Mouse (Mus musculus) kidney, postnatal 14 days (tissue): ENCODE results near the gene Foxi3.

Experiments used
- DNase-seq: peaks from one replicate; pipeline ENCODE4 v3.0.0; 2022; ENCODE audit warnings: mixed read lengths

Gene Foxi3

GRCm38 (mm10) chr6:70956285-70956912 is at the start of gene Foxi3:
Gene Foxi3, plus strand, starts transcription at chr6:70956531.
- peak; percentile 63 for DNase-seq

- DNase-seq = no peak
Observed at GRCm38 (mm10) chr6:70909572-70909971, 46.8 kb upstream of the Foxi3 start.

- DNase-seq = no peak
Observed at GRCm38 (mm10) chr6:70910285-70910684, 46.0 kb upstream of the Foxi3 start.

GRCm38 (mm10) chr6:70911668-70912395 is 44.5 kb upstream of the Foxi3 start:
- DNase-seq = peak; percentile 8

GRCm38 (mm10) chr6:70912396-70912765 is 44.0 kb upstream of the Foxi3 start:
- no peak for DNase-seq

GRCm38 (mm10) chr6:70918827-70919226 is 37.5 kb upstream of the Foxi3 start, which contains the start of gene Tex37:
Gene Tex37, minus strand, starts transcription at chr6:70918927.
- DNase-seq = no peak

GRCm38 (mm10) chr6:70921274-70922074 is 34.9 kb upstream of the Foxi3 start:
- DNase-seq = peak; percentile 43

GRCm38 (mm10) chr6:70931801-70932200 is 24.5 kb upstream of the Foxi3 start:
- DNase-seq = no peak

GRCm38 (mm10) chr6:70953274-70953673 is 3.1 kb upstream of the Foxi3 start:
- DNase-seq = no peak

- DNase-seq = peak; percentile 43
Observed at GRCm38 (mm10) chr6:70954040-70954439, 2.3 kb upstream of the Foxi3 start.

GRCm38 (mm10) chr6:70955291-70955800 is 985 bp upstream of the Foxi3 start:
- no peak for DNase-seq

GRCm38 (mm10) chr6:70955841-70956240 is 490 bp upstream of the Foxi3 start:
- DNase-seq = no peak

- no peak for DNase-seq
Observed at GRCm38 (mm10) chr6:70956936-70957335, 605 bp downstream of the Foxi3 start.

GRCm38 (mm10) chr6:70957341-70957940 is 1.1 kb downstream of the Foxi3 start:
- DNase-seq = no peak

- no peak for DNase-seq
Observed at GRCm38 (mm10) chr6:70964116-70964830, 7.9 kb downstream of the Foxi3 start.

- DNase-seq = no peak
Observed at GRCm38 (mm10) chr6:70965694-70966093, 9.4 kb downstream of the Foxi3 start.

- no peak for DNase-seq
Observed at GRCm38 (mm10) chr6:70967422-70967821, 11.1 kb downstream of the Foxi3 start.

GRCm38 (mm10) chr6:70968291-70968690 is 12.0 kb downstream of the Foxi3 start:
- no peak for DNase-seq

- no peak for DNase-seq
Observed at GRCm38 (mm10) chr6:70973066-70973465, 16.7 kb downstream of the Foxi3 start.

- no peak for DNase-seq
Observed at GRCm38 (mm10) chr6:70981036-70981435, 24.7 kb downstream of the Foxi3 start.

GRCm38 (mm10) chr6:70982416-70982815 is 26.1 kb downstream of the Foxi3 start:
- DNase-seq = peak; percentile 11

GRCm38 (mm10) chr6:70986683-70987082 is 30.4 kb downstream of the Foxi3 start:
- DNase-seq = no peak
